Mouse (Mus musculus) hindbrain, embryonic 15.5 days (tissue): Measurements from ENCODE around the gene Cntnap4. TPM values are rescaled to one million over a fixed set of nuclear protein-coding genes. Genes with fewer than 3 reads are reported as not detected.
"Not testable (repeated sequence)": the region's sequence is repeated elsewhere in the genome, so short reads cannot be mapped to it uniquely, and the experiment has no call there.

Experiments used
- ATAC-seq: fragments of 200-750 bp; cut with Nextera tagmentation; 2 replicates; pipeline ENCODE4 v1.8.0; 2017; ENCODE audit warnings: low read depth, moderate number of reproducible peaks, moderate TSS enrichment; ENCODE audit not compliant: low FRiP score
- H3K27ac ChIP-seq: fragments of 300-500 bp; sonication (generic); replicated peaks from 2 replicates; pipeline ENCODE4 v1.5.1; 2015; ENCODE audit warnings: mild to moderate bottlenecking, inconsistent platforms
- H3K27me3 ChIP-seq: fragments of 300-500 bp; sonication (generic); 2 replicates; pipeline ENCODE4 v1.6.1; 2015; ENCODE audit warnings: control low read depth, inconsistent platforms
- H3K36me3 ChIP-seq: fragments of 300-500 bp; sonication (generic); 2 replicates; pipeline ENCODE4 v1.6.1; 2015; ENCODE audit warnings: control low read depth, inconsistent platforms
- H3K4me1 ChIP-seq: fragments of 300-500 bp; sonication (generic); replicated peaks from 2 replicates; pipeline ENCODE4 v1.6.1; 2015; ENCODE audit warnings: control low read depth, inconsistent platforms
- H3K4me2 ChIP-seq: fragments of 300-500 bp; sonication (generic); 2 replicates; pipeline ENCODE4 v1.6.1; 2015; ENCODE audit warnings: moderate library complexity, mild to moderate bottlenecking, inconsistent platforms
- H3K4me3 ChIP-seq: fragments of 300-500 bp; sonication (generic); 2 replicates; pipeline ENCODE4 v1.5.1; 2015; ENCODE audit warnings: mild to moderate bottlenecking, inconsistent platforms
- H3K9ac ChIP-seq: fragments of 300-500 bp; sonication (generic); 2 replicates; pipeline ENCODE4 v1.6.1; 2015; ENCODE audit warnings: inconsistent platforms
- H3K9me3 ChIP-seq: fragments of 300-500 bp; sonication (generic); 2 replicates; pipeline ENCODE4 v1.6.1; 2016; ENCODE audit warnings: control low read depth, inconsistent platforms
- WGBS: fragments of 180-500 bp; shearing (Covaris S2); methylation state at CpG from one replicate; pipeline ENCODE4 v1.1.7; 2015; 5-methylcytosine and 5-hydroxymethylcytosine counted together
- polyA plus RNA-seq: library from polyadenylated mRNA; unstranded; fragments of >200 nt; fragmentation: Nextera tagmentation; extraction: Ambion mirVana; gene quantifications from 2 replicates; pipeline ENCODE4 v1.2.1, GENCODE M21; 2015

Gene Cntnap4
- polyA plus RNA-seq, 1 experiment from 2014 or later, result 21.8 TPM

- no peaks in the 10 kb centered on the region for H3K27me3 ChIP-seq
- 74% methylated on average over 3 of the region's 3 CpGs for WGBS
- no peak for ATAC-seq
These were observed 165.7 kb downstream of the Cntnap4 start for GRCm38 (mm10) chr8:112735575-112735974.

DNA sequence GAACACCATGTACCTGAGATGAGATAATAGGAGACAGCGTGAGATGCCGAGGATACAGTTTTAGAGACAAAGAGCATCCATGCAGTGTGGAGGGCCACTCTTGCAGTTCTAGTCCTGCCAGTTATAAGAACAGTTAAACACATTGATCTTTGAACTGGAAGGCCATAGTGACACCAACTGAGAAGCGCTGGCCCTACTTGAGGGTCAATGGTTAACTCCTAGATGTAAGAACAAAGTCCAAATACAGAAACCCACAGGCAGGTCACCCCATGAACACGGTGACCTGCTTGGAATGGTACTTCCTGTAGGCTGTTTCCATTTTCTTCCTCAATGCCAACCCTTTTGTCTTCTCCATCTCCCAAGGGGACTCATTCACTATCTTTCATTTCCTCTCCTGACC lies 173.5 kb downstream of the Cntnap4 start:
- no peaks in the 10 kb centered on the region for H3K9me3 ChIP-seq
- H3K4me1 ChIP-seq, result 0 out of 2 replicates have a peak, but pooled peaks cover 3% of the 10 kb centered on the region
- ATAC-seq, result no peak
- 100% methylated on average over 4 of the region's 4 CpGs for WGBS
- H3K4me3 ChIP-seq, result no peak overlapping the region
- no peak overlapping the region for H3K4me2 ChIP-seq
- H3K27ac ChIP-seq, result no peak overlapping the region
- no peaks in the 10 kb centered on the region for H3K36me3 ChIP-seq
- no peaks in the 10 kb centered on the region for H3K27me3 ChIP-seq
- no peak overlapping the region for H3K9ac ChIP-seq

More at GRCm38 (mm10) chr8:112735575-112735974, 165.7 kb downstream of the Cntnap4 start:
- Histone ChIP-seq H3K4me1 (no peaks in the 10 kb centered on the region), H3K9me3 (no peaks in the 10 kb centered on the region), H3K27ac (no peak overlapping the region), H3K4me2 (no peak overlapping the region), H3K9ac (no peak overlapping the region), H3K36me3 (no peaks in the 10 kb centered on the region), H3K4me3 (no peak overlapping the region)

- ATAC-seq, result no peak
- Histone ChIP-seq H3K27ac (peak overlapping the region; percentile 13; the same call in 1 of the 2 replicates), H3K4me2 (no peak overlapping the region), H3K9me3 (no peaks in the 10 kb centered on the region), H3K9ac (no peak overlapping the region), H3K4me3 (no peak overlapping the region), H3K4me1 (0 out of 2 replicates have a peak, but pooled peaks cover 3% of the 10 kb centered on the region), H3K27me3 (no peaks in the 10 kb centered on the region), H3K36me3 (no peaks in the 10 kb centered on the region)
- WGBS, result 74% methylated on average over 5 of the region's 5 CpGs
These were observed 177.5 kb downstream of the Cntnap4 start for GRCm38 (mm10) chr8:112747296-112747695.

- Histone ChIP-seq H3K4me2 (no peak overlapping the region), H3K4me3 (no peak overlapping the region), H3K27me3 (no peaks in the 10 kb centered on the region), H3K36me3 (no peaks in the 10 kb centered on the region), H3K9ac (no peak overlapping the region), H3K27ac (no peak overlapping the region), H3K4me1 (no peaks in the 10 kb centered on the region), H3K9me3 (no peaks in the 10 kb centered on the region)
- 75% methylated on average over 4 of the region's 4 CpGs for WGBS
- ATAC-seq, result no peak
These were observed 185.3 kb downstream of the Cntnap4 start for GRCm38 (mm10) chr8:112755171-112755570.

GRCm38 (mm10) chr8:112803058-112803457 lies 233.2 kb downstream of the Cntnap4 start:
- Histone ChIP-seq H3K27me3 (no peaks in the 10 kb centered on the region), H3K27ac (no peak overlapping the region), H3K36me3 (no peaks in the 10 kb centered on the region), H3K9ac (no peak overlapping the region), H3K4me1 (no peaks in the 10 kb centered on the region), H3K9me3 (no peaks in the 10 kb centered on the region), H3K4me2 (no peak overlapping the region), H3K4me3 (no peak overlapping the region)
- no peak for ATAC-seq
- WGBS, result 90% methylated on average over 17 of the region's 17 CpGs

DNA sequence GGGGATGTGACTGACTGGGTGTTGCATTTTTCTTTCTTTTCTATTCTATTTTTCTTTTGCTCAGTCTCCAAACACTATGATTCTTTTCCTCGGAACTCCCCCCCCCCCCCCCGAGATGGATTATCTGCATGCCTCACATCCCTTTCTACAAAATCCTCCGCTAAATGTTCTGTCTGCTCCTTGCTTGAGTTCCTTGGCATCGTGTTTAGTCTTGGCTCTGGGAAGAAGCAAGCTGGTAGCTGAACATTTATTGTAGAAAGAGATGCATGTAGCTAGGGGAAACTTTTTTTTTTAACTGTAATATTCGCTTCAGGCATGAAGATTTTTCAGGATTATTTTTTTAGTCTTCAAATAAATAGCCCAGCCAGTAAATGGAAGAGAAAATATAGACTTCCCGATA lies 239.5 kb downstream of the Cntnap4 start:
- ATAC-seq, result no peak
- Histone ChIP-seq H3K4me2 (no peak overlapping the region), H3K27me3 (no peaks in the 10 kb centered on the region), H3K9ac (no peak overlapping the region), H3K4me3 (no peak overlapping the region), H3K9me3 (no peaks in the 10 kb centered on the region), H3K27ac (no peak overlapping the region), H3K36me3 (no peaks in the 10 kb centered on the region), H3K4me1 (no peaks in the 10 kb centered on the region)
- WGBS, result 60% methylated on average over 6 of the region's 6 CpGs

- Histone ChIP-seq H3K9ac (no peak overlapping the region), H3K27me3 (no peaks in the 10 kb centered on the region), H3K4me3 (no peak overlapping the region), H3K27ac (no peak overlapping the region), H3K4me2 (no peak overlapping the region), H3K36me3 (no peaks in the 10 kb centered on the region), H3K9me3 (no peaks in the 10 kb centered on the region), H3K4me1 (no peaks in the 10 kb centered on the region)
- 78% methylated on average over 2 of the region's 2 CpGs for WGBS
- ATAC-seq, result no peak
These were observed 271.2 kb downstream of the Cntnap4 start for GRCm38 (mm10) chr8:112841057-112841456.

DNA sequence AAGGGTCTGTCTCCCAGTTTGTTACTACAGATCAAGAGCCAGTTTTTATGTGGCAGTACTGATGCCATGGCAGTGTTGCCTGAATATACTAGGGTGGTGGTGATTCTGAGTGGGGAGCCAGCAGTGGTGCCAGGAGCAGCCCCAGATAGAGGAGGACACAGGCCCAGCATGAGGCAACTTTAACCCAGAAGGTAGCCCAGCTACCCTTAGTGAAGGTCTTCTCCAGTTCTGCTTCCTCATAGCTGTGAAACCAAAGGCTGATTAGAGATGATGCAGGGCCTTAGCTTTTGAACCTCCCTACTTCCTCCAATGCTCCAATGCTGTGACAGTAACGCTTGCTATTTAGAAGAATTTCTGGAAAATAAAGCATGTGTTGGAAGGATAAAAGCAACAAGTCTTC lies 279.7 kb downstream of the Cntnap4 start:
- not testable (repeated sequence) for H3K9me3 ChIP-seq, H3K27me3 ChIP-seq, H3K36me3 ChIP-seq, H3K9ac ChIP-seq, H3K27ac ChIP-seq, H3K4me1 ChIP-seq, H3K4me3 ChIP-seq, H3K4me2 ChIP-seq, ATAC-seq
- WGBS, result 89% methylated on average over 1 of the region's 1 CpGs

DNA sequence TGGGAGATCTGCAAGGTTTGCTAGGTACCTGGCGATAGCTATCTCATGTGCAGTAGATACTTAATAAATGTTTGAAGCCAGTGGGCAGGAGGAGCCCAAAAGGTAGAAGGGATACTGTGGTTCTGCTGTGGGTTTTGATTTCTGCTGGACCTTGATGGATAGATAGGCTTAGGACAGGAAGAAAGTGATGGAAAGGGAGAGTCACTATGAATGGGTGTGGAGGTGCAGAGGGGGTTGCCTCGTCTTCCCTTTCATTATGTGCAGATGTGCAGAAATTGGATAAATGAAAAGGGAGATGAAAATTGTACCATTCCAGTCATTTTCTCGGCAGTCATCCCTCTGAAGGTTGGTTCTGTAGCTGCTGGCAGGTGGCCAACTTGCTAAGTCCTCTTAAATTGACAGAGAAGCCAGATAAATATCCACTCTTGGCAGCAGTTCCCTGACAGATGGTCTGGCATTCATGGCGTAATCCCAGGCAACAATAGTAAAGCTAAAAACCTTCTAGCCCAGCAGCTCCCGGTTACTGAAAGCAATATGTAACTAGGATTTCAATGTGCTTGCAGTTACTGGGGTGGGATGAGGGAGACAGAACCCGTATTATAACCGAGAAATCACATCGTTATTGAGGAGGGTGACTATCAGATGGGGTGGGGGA lies 336.7 kb downstream of the Cntnap4 start:
- 23% methylated on average over 8 of the region's 8 CpGs for WGBS

DNA sequence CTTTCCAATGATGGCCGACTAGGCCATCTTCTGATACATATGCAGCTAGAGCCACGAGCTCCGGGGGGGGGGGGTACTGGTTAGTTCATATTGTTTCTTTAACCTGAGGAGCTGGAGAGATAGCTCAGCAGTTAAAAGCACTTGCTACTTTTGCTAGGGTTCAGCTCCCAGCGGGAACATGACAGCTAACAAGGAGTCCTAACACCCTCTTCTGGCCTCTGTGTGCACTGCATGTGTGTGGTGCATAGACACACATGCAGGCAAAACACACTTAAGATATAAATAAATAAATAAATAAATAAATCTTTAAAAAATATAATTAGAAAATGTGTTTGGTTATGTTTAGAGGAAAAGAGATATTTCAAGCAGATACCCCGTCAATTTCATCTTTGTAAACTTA lies 339.7 kb downstream of the Cntnap4 start:
- H3K4me1 ChIP-seq, result peaks cover 17% of the 10 kb centered on the region
- H3K4me2 ChIP-seq, result no peak overlapping the region
- H3K27ac ChIP-seq, result no peak overlapping the region
- no peaks in the 10 kb centered on the region for H3K27me3 ChIP-seq
- H3K36me3 ChIP-seq, result no peaks in the 10 kb centered on the region
- no peaks in the 10 kb centered on the region for H3K9me3 ChIP-seq
- H3K4me3 ChIP-seq, result no peak overlapping the region
- 56% methylated on average over 5 of the region's 5 CpGs for WGBS
- no peak for ATAC-seq
- no peak overlapping the region for H3K9ac ChIP-seq

More for the DNA sequence above, 336.7 kb downstream of the Cntnap4 start:
- no peaks in the 10 kb centered on the region for H3K36me3 ChIP-seq
- H3K4me3 ChIP-seq, result no peak overlapping the region
- peak overlapping the region; percentile 75 for H3K27ac ChIP-seq
- H3K9ac ChIP-seq, result no peak overlapping the region
- H3K27me3 ChIP-seq, result no peaks in the 10 kb centered on the region
- H3K9me3 ChIP-seq, result no peaks in the 10 kb centered on the region
- H3K4me2 ChIP-seq, result peak overlapping the region; percentile 24
- ATAC-seq, result peak; percentile 81
- H3K4me1 ChIP-seq, result peaks cover 17% of the 10 kb centered on the region

DNA sequence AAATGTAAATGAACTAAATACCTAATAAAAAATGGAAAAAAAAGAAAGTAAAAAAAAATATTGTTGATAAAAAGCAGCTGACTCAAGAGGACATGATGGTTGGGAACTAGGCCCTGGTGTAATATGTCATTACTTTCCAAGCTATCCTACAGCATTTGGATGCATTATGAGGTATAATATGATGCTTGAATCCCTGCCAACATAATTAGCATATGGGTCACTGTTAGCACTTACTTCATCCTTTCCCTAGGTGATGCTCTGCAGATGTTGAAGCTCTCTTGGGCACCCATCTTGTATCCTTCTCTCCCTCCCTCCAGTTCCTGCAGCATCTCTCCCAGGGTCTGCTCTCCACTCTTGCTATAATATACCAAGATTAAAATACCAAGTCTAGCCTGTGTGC lies 341.6 kb downstream of the Cntnap4 start:
- ATAC-seq, result no peak
- Histone ChIP-seq H3K4me1 (peaks cover 13% of the 10 kb centered on the region), H3K9me3 (no peaks in the 10 kb centered on the region), H3K36me3 (no peaks in the 10 kb centered on the region), H3K27me3 (no peaks in the 10 kb centered on the region), H3K4me3 (no peak overlapping the region), H3K4me2 (no peak overlapping the region), H3K27ac (no peak overlapping the region), H3K9ac (no peak overlapping the region)

- Histone ChIP-seq H3K9ac (no peak overlapping the region), H3K27ac (no peak overlapping the region), H3K36me3 (no peaks in the 10 kb centered on the region), H3K4me2 (no peak overlapping the region), H3K27me3 (no peaks in the 10 kb centered on the region), H3K9me3 (no peaks in the 10 kb centered on the region), H3K4me1 (no peaks in the 10 kb centered on the region; the same call in 1 of the 2 replicates), H3K4me3 (no peak overlapping the region)
- no peak for ATAC-seq
These were observed 352.3 kb downstream of the Cntnap4 start for GRCm38 (mm10) chr8:112922151-112922550.

DNA sequence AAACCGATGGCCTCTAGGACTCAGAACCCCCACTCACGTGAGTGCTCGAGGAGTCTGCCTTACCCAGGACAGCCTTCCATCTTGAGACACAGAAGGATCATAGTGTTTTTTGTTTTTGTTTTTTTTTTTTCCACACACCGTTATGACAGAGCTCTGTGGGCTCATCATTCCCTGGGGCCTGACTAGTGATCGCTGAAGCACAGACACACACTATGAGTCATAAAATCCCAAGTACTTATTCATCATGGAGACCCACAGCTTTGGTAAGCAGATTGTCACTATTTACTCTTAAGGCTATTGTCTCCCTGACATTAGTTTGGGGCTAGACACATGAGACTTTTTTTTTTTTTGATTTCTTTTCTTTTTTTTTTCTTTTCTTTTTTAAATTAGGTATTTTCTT lies 352.9 kb downstream of the Cntnap4 start:
- H3K9ac ChIP-seq, result no peak overlapping the region
- H3K36me3 ChIP-seq, result no peaks in the 10 kb centered on the region
- H3K4me2 ChIP-seq, result no peak overlapping the region
- H3K4me3 ChIP-seq, result no peak overlapping the region
- H3K9me3 ChIP-seq, result no peaks in the 10 kb centered on the region
- 79% methylated on average over 5 of the region's 5 CpGs for WGBS
- no peak for ATAC-seq
- no peaks in the 10 kb centered on the region for H3K27me3 ChIP-seq
- H3K4me1 ChIP-seq, result no peaks in the 10 kb centered on the region; the same call in 1 of the 2 replicates
- no peak overlapping the region for H3K27ac ChIP-seq
